16 mouse cellular contexts compared by ENCODE assay signal in the genomic region with DNA sequence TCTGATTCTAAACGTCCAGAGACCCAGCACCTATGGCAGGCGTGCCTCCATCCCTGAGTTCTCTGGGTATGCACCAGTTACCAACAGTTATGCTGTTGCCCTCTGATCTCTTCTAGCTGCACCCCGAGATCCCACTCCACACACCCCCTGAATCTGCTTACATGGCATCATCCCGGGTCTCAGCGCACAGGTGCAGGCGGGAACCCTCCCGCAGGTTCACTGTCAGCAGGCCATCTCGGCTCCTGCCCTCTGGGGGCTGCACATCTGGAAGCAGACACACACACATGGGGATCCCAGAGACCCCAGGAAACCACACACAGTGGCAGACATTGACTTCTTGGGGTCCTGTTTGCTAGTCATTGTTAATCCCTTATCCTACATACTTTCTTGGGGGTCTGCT. TPM values are rescaled to one million over a fixed set of nuclear protein-coding genes. Genes with fewer than 3 reads are reported as not detected.
DNase-seq lines count a peak whose midpoint lies in the region; ATAC-seq and TF ChIP-seq lines count a peak whose summit lies in the region.
"Had no signal": no experiment of that assay in that cellular context is flagged by ENCODE, and none has a peak within 500 bp of the region (broad histone marks: within the 10 kb centered on the region; RNA-seq: fewer than 3 reads in every experiment).

No protein-coding gene starts in this region.

- H3K4me3 ChIP-seq in forebrain, embryonic 10.5 days: 0 out of 2 replicates have a peak overlapping the region, but pooled peaks have one; percentile 16
- no peak overlapping the region for H3K4me3 ChIP-seq in forebrain, embryonic 15.5 days
- no peak overlapping the region for H3K4me3 ChIP-seq in neural tube, embryonic 11.5 days (ENCODE audit: low read depth, low read length)
- no peak overlapping the region for H3K4me3 ChIP-seq in limb, embryonic 10.5 days
- no peak overlapping the region for H3K4me3 ChIP-seq in neural tube, embryonic 14.5 days (ENCODE audit: low read depth, low read length)
- no peak overlapping the region for H3K4me3 ChIP-seq in lung, postnatal 0 days (ENCODE audit: low read depth, low read length)
- no peak overlapping the region for H3K4me3 ChIP-seq in heart, adult 2 months
- H3K4me3 ChIP-seq: embryonic facial prominence, embryonic 13.5 days; kidney, embryonic 15.5 days; limb, embryonic 15.5 days had no signal

- H3K27me3 ChIP-seq in forebrain, embryonic 10.5 days (ENCODE audit: poor library complexity, severe bottlenecking): no peaks in the 10 kb centered on the region
- H3K27me3 ChIP-seq in forebrain, embryonic 15.5 days: no peaks in the 10 kb centered on the region
- H3K27me3 ChIP-seq in neural tube, embryonic 11.5 days (ENCODE audit: control insufficient read depth, insufficient read depth, low read length): no peaks in the 10 kb centered on the region
- H3K27me3 ChIP-seq in limb, embryonic 10.5 days (ENCODE audit: low read depth, poor library complexity, severe bottlenecking): no peaks in the 10 kb centered on the region
- no peaks in the 10 kb centered on the region for H3K27me3 ChIP-seq in neural tube, embryonic 14.5 days (ENCODE audit: control insufficient read depth, insufficient read depth, low read length)
- H3K27me3 ChIP-seq in lung, postnatal 0 days (replicated peaks; ENCODE audit: insufficient read depth, low read length): no peaks in the 10 kb centered on the region
- no peaks in the 10 kb centered on the region for H3K27me3 ChIP-seq in heart, adult 2 months (ENCODE audit: control insufficient read depth, insufficient read depth, low read length)
- H3K27me3 ChIP-seq: embryonic facial prominence, embryonic 13.5 days; kidney, embryonic 15.5 days; limb, embryonic 15.5 days had no signal

- intact Hi-C loops in heart, adult 2 months (cut with DNase I): no loop called here

- no peak for ATAC-seq in forebrain, embryonic 15.5 days (replicated peaks)
- ATAC-seq in neural tube, embryonic 11.5 days (ENCODE audit: insufficient read depth, low FRiP score, low TSS enrichment): no peak
- peak; percentile 3; the same call in 1 of the 2 replicates for ATAC-seq in neural tube, embryonic 14.5 days (ENCODE audit: low read depth)
- no peak for ATAC-seq in lung, postnatal 0 days

- TF ChIP-seq CTCF in lung, postnatal 0 days (IDR thresholded peaks at IDR 0.05): no peak
- TF ChIP-seq CTCF in heart, adult 2 months (IDR thresholded peaks at IDR 0.05): no peak

- no peaks in the 10 kb centered on the region for H3K79me2 ChIP-seq in heart, adult 2 months (replicated peaks; ENCODE audit: control insufficient read depth, insufficient read depth, low read length)

- peak overlapping the region; percentile 87 for H3K27ac ChIP-seq in forebrain, embryonic 10.5 days
- H3K27ac ChIP-seq in forebrain, embryonic 15.5 days (replicated peaks): no peak overlapping the region
- H3K27ac ChIP-seq in neural tube, embryonic 11.5 days (ENCODE audit: low read depth, low read length): peak overlapping the region; percentile 70
- no peak overlapping the region for H3K27ac ChIP-seq in limb, embryonic 10.5 days
- peak overlapping the region; percentile 70 for H3K27ac ChIP-seq in neural tube, embryonic 14.5 days (ENCODE audit: low read depth, low read length)
- no peak overlapping the region for H3K27ac ChIP-seq in lung, postnatal 0 days (ENCODE audit: low read length)
- H3K27ac ChIP-seq in heart, adult 2 months: no peak overlapping the region
- H3K27ac ChIP-seq: embryonic facial prominence, embryonic 13.5 days; kidney, embryonic 15.5 days; limb, embryonic 15.5 days had no signal

- no peak for DNase-seq in forebrain, embryonic 10.5 days (ENCODE audit: extremely low spot score, low spot score)
- DNase-seq in neural tube, embryonic 11.5 days (ENCODE audit: low spot score): no peak
- DNase-seq in neural tube, embryonic 10.5 days (ENCODE audit: extremely low spot score, low spot score): no peak
- DNase-seq in limb, embryonic 10.5 days (ENCODE audit: low spot score): peak; percentile 21
- DNase-seq in lung, postnatal 0 days (ENCODE audit: low spot score): no peak
- DNase-seq in heart, adult 2 months: no peak
- DNase-seq: adrenal gland, adult 2 months; cerebellum, postnatal 14 days; lung, postnatal 14 days had no signal

- no peak for TF ChIP-seq POLR2A in heart, adult 2 months (IDR thresholded peaks at IDR 0.05; ENCODE audit: insufficient read depth, low read depth, low read length)

- H3K9ac ChIP-seq in forebrain, embryonic 15.5 days (replicated peaks): no peak overlapping the region
- no peak overlapping the region; the same call in 1 of the 2 replicates for H3K9ac ChIP-seq in neural tube, embryonic 11.5 days (ENCODE audit: low read length)
- no peak overlapping the region for H3K9ac ChIP-seq in neural tube, embryonic 14.5 days (replicated peaks; ENCODE audit: low read depth, low read length)
- no peak overlapping the region for H3K9ac ChIP-seq in lung, postnatal 0 days (replicated peaks; ENCODE audit: low read depth)
- no peak overlapping the region for H3K9ac ChIP-seq in heart, adult 2 months (ENCODE audit: low read depth, low read length)
- H3K9ac ChIP-seq: embryonic facial prominence, embryonic 13.5 days; kidney, embryonic 15.5 days; limb, embryonic 15.5 days had no signal

- H3K4me1 ChIP-seq in forebrain, embryonic 10.5 days: peaks cover 50% of the 10 kb centered on the region
- H3K4me1 ChIP-seq in forebrain, embryonic 15.5 days: peaks cover 12% of the 10 kb centered on the region
- peaks cover 11% of the 10 kb centered on the region; the same call in 1 of the 2 replicates for H3K4me1 ChIP-seq in neural tube, embryonic 11.5 days (ENCODE audit: control insufficient read depth, insufficient read depth, low read length)
- peaks cover 37% of the 10 kb centered on the region for H3K4me1 ChIP-seq in limb, embryonic 10.5 days
- peaks cover 2% of the 10 kb centered on the region; the same call in 1 of the 2 replicates for H3K4me1 ChIP-seq in neural tube, embryonic 14.5 days (ENCODE audit: control insufficient read depth, insufficient read depth, low read length)
- 0 out of 2 replicates have a peak, but pooled peaks cover 3% of the 10 kb centered on the region for H3K4me1 ChIP-seq in lung, postnatal 0 days (ENCODE audit: insufficient read depth, low read depth, low read length)
- peaks cover 9% of the 10 kb centered on the region for H3K4me1 ChIP-seq in heart, adult 2 months (ENCODE audit: control insufficient read depth, insufficient read depth, low read length)

- no peak overlapping the region for H3K4me2 ChIP-seq in forebrain, embryonic 15.5 days (replicated peaks)
- H3K4me2 ChIP-seq in neural tube, embryonic 11.5 days (ENCODE audit: low read depth): no peak overlapping the region
- no peak overlapping the region; the same call in 1 of the 2 replicates for H3K4me2 ChIP-seq in neural tube, embryonic 14.5 days (ENCODE audit: low read depth, low read length)
- H3K4me2 ChIP-seq in lung, postnatal 0 days (replicated peaks; ENCODE audit: low read depth, low read length): no peak overlapping the region
- H3K4me2 ChIP-seq: embryonic facial prominence, embryonic 13.5 days; kidney, embryonic 15.5 days; limb, embryonic 15.5 days had no signal

- H3K36me3 ChIP-seq in forebrain, embryonic 10.5 days (replicated peaks): peaks cover 4% of the 10 kb centered on the region; the same call in 1 of the 2 replicates
- no peaks in the 10 kb centered on the region for H3K36me3 ChIP-seq in forebrain, embryonic 15.5 days
- H3K36me3 ChIP-seq in neural tube, embryonic 11.5 days (ENCODE audit: control insufficient read depth, insufficient read depth, low read length): no peaks in the 10 kb centered on the region
- H3K36me3 ChIP-seq in limb, embryonic 10.5 days: 0 out of 2 replicates have a peak, but pooled peaks cover 4% of the 10 kb centered on the region
- H3K36me3 ChIP-seq in neural tube, embryonic 14.5 days (ENCODE audit: control insufficient read depth, insufficient read depth, low read length): no peaks in the 10 kb centered on the region
- no peaks in the 10 kb centered on the region for H3K36me3 ChIP-seq in lung, postnatal 0 days (ENCODE audit: insufficient read depth, low read length)
- no peaks in the 10 kb centered on the region for H3K36me3 ChIP-seq in heart, adult 2 months (ENCODE audit: control insufficient read depth, insufficient read depth, low read length)
- H3K36me3 ChIP-seq: embryonic facial prominence, embryonic 13.5 days; kidney, embryonic 15.5 days; limb, embryonic 15.5 days had no signal

- no peak for TF ChIP-seq EP300 in lung, postnatal 0 days (IDR thresholded peaks at IDR 0.05)
- no peak for TF ChIP-seq EP300 in heart, adult 2 months (IDR thresholded peaks at IDR 0.05; ENCODE audit: insufficient read depth, low read depth, low read length)

- WGBS in forebrain, embryonic 10.5 days: 90% methylated on average over 8 of the region's 8 CpGs
- 86% methylated on average over 8 of the region's 8 CpGs for WGBS in forebrain, embryonic 15.5 days
- 82% methylated on average over 8 of the region's 8 CpGs for WGBS in neural tube, embryonic 11.5 days
- 89% methylated on average over 8 of the region's 8 CpGs for WGBS in limb, embryonic 10.5 days
- WGBS in neural tube, embryonic 14.5 days: 82% methylated on average over 8 of the region's 8 CpGs
- WGBS in lung, postnatal 0 days: 86% methylated on average over 8 of the region's 8 CpGs
- WGBS in heart, adult 2 months: 90% methylated on average over 8 of the region's 8 CpGs

- H3K9me3 ChIP-seq in forebrain, embryonic 10.5 days: no peaks in the 10 kb centered on the region
- H3K9me3 ChIP-seq in forebrain, embryonic 15.5 days: no peaks in the 10 kb centered on the region
- no peaks in the 10 kb centered on the region for H3K9me3 ChIP-seq in neural tube, embryonic 11.5 days (ENCODE audit: control insufficient read depth, low read length)
- no peaks in the 10 kb centered on the region for H3K9me3 ChIP-seq in limb, embryonic 10.5 days (replicated peaks)
- no peaks in the 10 kb centered on the region for H3K9me3 ChIP-seq in neural tube, embryonic 14.5 days (ENCODE audit: control insufficient read depth, low read length)
- no peaks in the 10 kb centered on the region for H3K9me3 ChIP-seq in lung, postnatal 0 days (ENCODE audit: low read length)
- H3K9me3 ChIP-seq: embryonic facial prominence, embryonic 13.5 days; kidney, embryonic 15.5 days; limb, embryonic 15.5 days had no signal

RNA-seq across cellular contexts. Expression of a gene that starts 7.8 kb away (rescaled TPM):
- 3.2 and 4.0 TPM in 2 replicates for polyA plus RNA-seq in forebrain, embryonic 10.5 days (2016; fragmentation: Nextera tagmentation; extraction: Ambion mirVana)
- polyA plus RNA-seq in forebrain, embryonic 15.5 days (2015; fragmentation: Nextera tagmentation; extraction: Ambion mirVana): 4.7 and 6.8 TPM in 2 replicates
- 7.9 and 8.4 TPM in 2 replicates for polyA plus RNA-seq in neural tube, embryonic 11.5 days (2014; fragmentation: Nextera tagmentation; extraction: Ambion mirVana)
- polyA plus RNA-seq in limb, embryonic 10.5 days (2016; fragmentation: Nextera tagmentation; extraction: Ambion mirVana): 0.83 and 1.5 TPM in 2 replicates
- polyA plus RNA-seq in neural tube, embryonic 14.5 days (2014; fragmentation: Nextera tagmentation; extraction: Ambion mirVana): 21.7 and 26.3 TPM in 2 replicates
- 44.4 and 46.0 TPM in 2 replicates for polyA plus RNA-seq in lung, postnatal 0 days (2015; fragmentation: Nextera tagmentation; extraction: Ambion mirVana)
- 1 to 10 TPM; 2.2 to 2.5 TPM for total RNA-seq in heart, adult 2 months (2021)
- 9.0 and 12.1 TPM in 2 replicates for polyA plus RNA-seq in heart, adult 2 months (2012; rRNA removed)
- total RNA-seq: granulocyte monocyte progenitor cell, adult 5-6 weeks; monocyte, adult 5-6 weeks had no signal

RNA-seq across cellular contexts. Expression of a gene that starts 46.3 kb away (rescaled TPM):
- 55.8 and 56.6 TPM in 2 replicates for polyA plus RNA-seq in forebrain, embryonic 10.5 days (2016; fragmentation: Nextera tagmentation; extraction: Ambion mirVana)
- 74.9 and 76.3 TPM in 2 replicates for polyA plus RNA-seq in forebrain, embryonic 15.5 days (2015; fragmentation: Nextera tagmentation; extraction: Ambion mirVana)
- 57.4 and 60.8 TPM in 2 replicates for polyA plus RNA-seq in neural tube, embryonic 11.5 days (2014; fragmentation: Nextera tagmentation; extraction: Ambion mirVana)
- polyA plus RNA-seq in limb, embryonic 10.5 days (2016; fragmentation: Nextera tagmentation; extraction: Ambion mirVana): 57.3 and 59.5 TPM in 2 replicates
- 87.5 and 88.7 TPM in 2 replicates for polyA plus RNA-seq in neural tube, embryonic 14.5 days (2014; fragmentation: Nextera tagmentation; extraction: Ambion mirVana)
- 76.0 and 77.5 TPM in 2 replicates for polyA plus RNA-seq in lung, postnatal 0 days (2015; fragmentation: Nextera tagmentation; extraction: Ambion mirVana)
- total RNA-seq in heart, adult 2 months (2021): 10 to 100 TPM; 65.7 to 69.9 TPM
- 24.1 and 32.9 TPM in 2 replicates for polyA plus RNA-seq in heart, adult 2 months (2012; rRNA removed)

RNA-seq across cellular contexts. Expression of a gene that starts 47.2 kb away (rescaled TPM):
- 83.8 and 83.9 TPM in 2 replicates for polyA plus RNA-seq in forebrain, embryonic 10.5 days (2016; fragmentation: Nextera tagmentation; extraction: Ambion mirVana)
- 194 and 207 TPM in 2 replicates for polyA plus RNA-seq in forebrain, embryonic 15.5 days (2015; fragmentation: Nextera tagmentation; extraction: Ambion mirVana)
- polyA plus RNA-seq in neural tube, embryonic 11.5 days (2014; fragmentation: Nextera tagmentation; extraction: Ambion mirVana): 194 and 200 TPM in 2 replicates
- polyA plus RNA-seq in limb, embryonic 10.5 days (2016; fragmentation: Nextera tagmentation; extraction: Ambion mirVana): 81.9 and 92.3 TPM in 2 replicates
- 324 and 339 TPM in 2 replicates for polyA plus RNA-seq in neural tube, embryonic 14.5 days (2014; fragmentation: Nextera tagmentation; extraction: Ambion mirVana)
- 76.8 and 88.2 TPM in 2 replicates for polyA plus RNA-seq in lung, postnatal 0 days (2015; fragmentation: Nextera tagmentation; extraction: Ambion mirVana)
- total RNA-seq in heart, adult 2 months (2021): 10 to 100 TPM; 59.8 to 64.9 TPM
- 21.1 and 35.8 TPM in 2 replicates for polyA plus RNA-seq in heart, adult 2 months (2012; rRNA removed)

RNA-seq across cellular contexts. Expression of a gene that starts 52.0 kb away (rescaled TPM):
- polyA plus RNA-seq in forebrain, embryonic 10.5 days (2016; fragmentation: Nextera tagmentation; extraction: Ambion mirVana): 30.2 and 35.8 TPM in 2 replicates
- 115 and 116 TPM in 2 replicates for polyA plus RNA-seq in forebrain, embryonic 15.5 days (2015; fragmentation: Nextera tagmentation; extraction: Ambion mirVana)
- polyA plus RNA-seq in neural tube, embryonic 11.5 days (2014; fragmentation: Nextera tagmentation; extraction: Ambion mirVana): 45.2 and 56.6 TPM in 2 replicates
- polyA plus RNA-seq in limb, embryonic 10.5 days (2016; fragmentation: Nextera tagmentation; extraction: Ambion mirVana): 29.6 and 39.6 TPM in 2 replicates
- polyA plus RNA-seq in neural tube, embryonic 14.5 days (2014; fragmentation: Nextera tagmentation; extraction: Ambion mirVana): 124 and 187 TPM in 2 replicates
- polyA plus RNA-seq in lung, postnatal 0 days (2015; fragmentation: Nextera tagmentation; extraction: Ambion mirVana): 28.2 and 35.8 TPM in 2 replicates
- total RNA-seq in heart, adult 2 months (2021): 10 to 100 TPM; 36.3 to 37.1 TPM
- 39.8 and 52.6 TPM in 2 replicates for polyA plus RNA-seq in heart, adult 2 months (2012; rRNA removed)

Comparison
In these comparisons a context has a peak if more than half of its experiments do, and no peak if none do; other contexts are left out.
1. H3K27ac ChIP-seq: peak in forebrain, embryonic 10.5 days (single experiment), neural tube, embryonic 11.5 days (single experiment) and neural tube, embryonic 14.5 days (single experiment); none in forebrain, embryonic 15.5 days (single experiment), limb, embryonic 10.5 days (single experiment), lung, postnatal 0 days (single experiment) and heart, adult 2 months (single experiment).